Mouse (Mus musculus): ENCODE measurements at regions not wholly inside any gene's neighbourhood (a gene's known extent, or its start where the extent isn't known, plus 50 kb on each side); places are given as distances from the start of the nearest gene placed in this dataset.

GRCm38 (mm10) chr5:33527750-33528149 is 94.0 kb upstream of the Nkx1-1 start:
- TF ChIP-seq CTCF (conservative IDR thresholded peaks at IDR 0.05; ENCODE audit: insufficient read depth, insufficient read length, low read depth, low read length) (no peak), POLR2A (IDR thresholded peaks at IDR 0.05; ENCODE audit: low read depth, low read length) (no peak)
- DNase-seq: no peak
- H3K4me1 ChIP-seq (ENCODE audit: control insufficient read depth, insufficient read depth, low read length): no peaks in the 10 kb centered on the region
- H3K4me3 ChIP-seq (ENCODE audit: insufficient read depth, low read depth, low read length): no peak overlapping the region
- WGBS: 65% methylated on average over 10 of the region's 10 CpGs
- H3K27ac ChIP-seq (ENCODE audit: insufficient read depth, low read depth, low read length): no peak overlapping the region
- H3K36me3 ChIP-seq (ENCODE audit: control insufficient read depth, insufficient read depth, low read length): no peaks in the 10 kb centered on the region
- no peaks in the 10 kb centered on the region for H3K27me3 ChIP-seq (replicated peaks; ENCODE audit: control insufficient read depth, insufficient read depth, low read length)

DNA sequence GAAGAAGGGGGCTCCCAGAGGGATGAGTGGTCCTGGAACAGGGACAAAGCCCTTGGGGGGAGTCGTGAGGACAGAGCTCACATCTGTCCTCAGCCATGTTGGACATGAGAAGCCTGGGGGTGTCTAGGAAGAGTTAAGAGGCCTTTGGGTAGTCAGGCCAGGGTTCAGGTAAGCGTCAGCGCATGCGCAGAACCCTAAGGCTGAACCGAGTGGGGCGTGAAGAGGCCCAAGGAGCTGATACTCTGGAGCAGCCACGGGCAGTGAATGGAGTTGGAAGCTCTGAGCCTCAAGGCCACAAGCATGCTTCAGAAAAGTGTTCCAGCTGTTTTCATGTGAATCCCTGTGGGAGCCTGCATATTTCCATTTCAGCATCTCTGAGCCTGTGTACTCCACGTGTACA is 93.5 kb upstream of the Nkx1-1 start:
- Histone ChIP-seq H3K36me3 (ENCODE audit: control insufficient read depth, insufficient read depth, low read length) (no peaks in the 10 kb centered on the region), H3K4me3 (ENCODE audit: insufficient read depth, low read depth, low read length) (no peak overlapping the region), H3K27ac (ENCODE audit: insufficient read depth, low read depth, low read length) (no peak overlapping the region), H3K27me3 (replicated peaks; ENCODE audit: control insufficient read depth, insufficient read depth, low read length) (no peaks in the 10 kb centered on the region), H3K4me1 (ENCODE audit: control insufficient read depth, insufficient read depth, low read length) (no peaks in the 10 kb centered on the region)
- no peak for DNase-seq
- TF ChIP-seq POLR2A (IDR thresholded peaks at IDR 0.05; ENCODE audit: low read depth, low read length): no peak
- no peak for TF ChIP-seq CTCF (conservative IDR thresholded peaks at IDR 0.05; ENCODE audit: insufficient read depth, insufficient read length, low read depth, low read length)
- WGBS: 71% methylated on average over 8 of the region's 8 CpGs

- no peak overlapping the region for H3K27ac ChIP-seq (ENCODE audit: insufficient read depth, low read depth, low read length)
- no peak overlapping the region for H3K4me3 ChIP-seq (ENCODE audit: insufficient read depth, low read depth, low read length)
- H3K4me1 ChIP-seq (ENCODE audit: control insufficient read depth, insufficient read depth, low read length): no peaks in the 10 kb centered on the region
- no peaks in the 10 kb centered on the region for H3K27me3 ChIP-seq (replicated peaks; ENCODE audit: control insufficient read depth, insufficient read depth, low read length)
- TF ChIP-seq POLR2A (IDR thresholded peaks at IDR 0.05; ENCODE audit: low read depth, low read length): no peak
- TF ChIP-seq CTCF (conservative IDR thresholded peaks at IDR 0.05; ENCODE audit: insufficient read depth, insufficient read length, low read depth, low read length): no peak
- WGBS: 90% methylated on average over 16 of the region's 16 CpGs
- H3K36me3 ChIP-seq (ENCODE audit: control insufficient read depth, insufficient read depth, low read length): no peaks in the 10 kb centered on the region
- DNase-seq: no peak
These were observed 88.4 kb upstream of the Nkx1-1 start for GRCm38 (mm10) chr5:33521951-33522742.

- no peaks in the 10 kb centered on the region for H3K4me1 ChIP-seq (ENCODE audit: control insufficient read depth, insufficient read depth, low read length)
- no peak overlapping the region for H3K27ac ChIP-seq (ENCODE audit: insufficient read depth, low read depth, low read length)
These were observed 87.1 kb upstream of the Nkx1-1 start for GRCm38 (mm10) chr5:33520856-33521255.

GRCm38 (mm10) chr5:33519394-33519793 is 85.6 kb upstream of the Nkx1-1 start:
- Histone ChIP-seq H3K4me3 (ENCODE audit: insufficient read depth, low read depth, low read length) (no peak overlapping the region), H3K36me3 (ENCODE audit: control insufficient read depth, insufficient read depth, low read length) (no peaks in the 10 kb centered on the region), H3K27me3 (replicated peaks; ENCODE audit: control insufficient read depth, insufficient read depth, low read length) (no peaks in the 10 kb centered on the region), H3K4me1 (ENCODE audit: control insufficient read depth, insufficient read depth, low read length) (no peaks in the 10 kb centered on the region), H3K27ac (ENCODE audit: insufficient read depth, low read depth, low read length) (no peak overlapping the region)
- TF ChIP-seq CTCF (conservative IDR thresholded peaks at IDR 0.05; ENCODE audit: insufficient read depth, insufficient read length, low read depth, low read length) (no peak), POLR2A (IDR thresholded peaks at IDR 0.05; ENCODE audit: low read depth, low read length) (no peak)
- DNase-seq: no peak
- WGBS: 91% methylated on average over 3 of the region's 3 CpGs

More at GRCm38 (mm10) chr5:33520856-33521255, 87.1 kb upstream of the Nkx1-1 start:
- WGBS: 73% methylated on average over 10 of the region's 10 CpGs
- Histone ChIP-seq H3K36me3 (ENCODE audit: control insufficient read depth, insufficient read depth, low read length) (no peaks in the 10 kb centered on the region), H3K27me3 (replicated peaks; ENCODE audit: control insufficient read depth, insufficient read depth, low read length) (no peaks in the 10 kb centered on the region), H3K4me3 (ENCODE audit: insufficient read depth, low read depth, low read length) (no peak overlapping the region)
- TF ChIP-seq CTCF (conservative IDR thresholded peaks at IDR 0.05; ENCODE audit: insufficient read depth, insufficient read length, low read depth, low read length) (no peak), POLR2A (IDR thresholded peaks at IDR 0.05; ENCODE audit: low read depth, low read length) (no peak)
- no peak for DNase-seq

GRCm38 (mm10) chr5:33518860-33519259 is 85.1 kb upstream of the Nkx1-1 start:
- TF ChIP-seq CTCF (conservative IDR thresholded peaks at IDR 0.05; ENCODE audit: insufficient read depth, insufficient read length, low read depth, low read length): no peak
- no peak for TF ChIP-seq POLR2A (IDR thresholded peaks at IDR 0.05; ENCODE audit: low read depth, low read length)
- Histone ChIP-seq H3K4me1 (ENCODE audit: control insufficient read depth, insufficient read depth, low read length) (no peaks in the 10 kb centered on the region), H3K27me3 (replicated peaks; ENCODE audit: control insufficient read depth, insufficient read depth, low read length) (no peaks in the 10 kb centered on the region), H3K27ac (ENCODE audit: insufficient read depth, low read depth, low read length) (no peak overlapping the region), H3K4me3 (ENCODE audit: insufficient read depth, low read depth, low read length) (no peak overlapping the region), H3K36me3 (ENCODE audit: control insufficient read depth, insufficient read depth, low read length) (no peaks in the 10 kb centered on the region)
- no peak for DNase-seq
- WGBS: 45% methylated on average over 6 of the region's 6 CpGs

DNA sequence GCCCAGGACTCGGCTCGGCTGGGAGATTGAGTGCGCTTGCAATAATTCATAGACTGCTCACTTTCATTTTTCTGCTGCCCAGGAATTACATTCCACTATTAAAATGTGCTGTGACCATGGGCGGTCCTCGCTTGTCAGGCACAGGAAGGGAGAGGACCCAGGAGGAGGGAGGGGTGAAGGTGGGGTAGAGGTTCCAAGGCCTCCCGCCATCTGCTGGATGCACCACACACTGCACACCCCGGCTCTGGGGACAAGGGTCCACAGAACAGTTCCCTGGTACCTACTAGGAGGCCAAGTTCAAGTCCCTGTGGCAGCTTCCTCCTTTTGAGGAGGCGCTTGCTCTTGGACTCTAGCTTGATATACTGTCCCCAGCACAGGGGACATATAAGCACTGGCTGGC is 83.8 kb upstream of the Nkx1-1 start:
- Histone ChIP-seq H3K27ac (ENCODE audit: insufficient read depth, low read depth, low read length) (no peak overlapping the region), H3K36me3 (ENCODE audit: control insufficient read depth, insufficient read depth, low read length) (no peaks in the 10 kb centered on the region), H3K4me3 (ENCODE audit: insufficient read depth, low read depth, low read length) (no peak overlapping the region), H3K27me3 (replicated peaks; ENCODE audit: control insufficient read depth, insufficient read depth, low read length) (no peaks in the 10 kb centered on the region), H3K4me1 (ENCODE audit: control insufficient read depth, insufficient read depth, low read length) (no peaks in the 10 kb centered on the region)
- no peak for DNase-seq
- WGBS: 62% methylated on average over 8 of the region's 8 CpGs
- no peak for TF ChIP-seq CTCF (conservative IDR thresholded peaks at IDR 0.05; ENCODE audit: insufficient read depth, insufficient read length, low read depth, low read length)
- TF ChIP-seq POLR2A (IDR thresholded peaks at IDR 0.05; ENCODE audit: low read depth, low read length): no peak

All from kidney, adult 2 months (tissue).